Mouse (Mus musculus) limb, embryonic 14.5 days (tissue): ENCODE measurements around the gene Tmprss9. TPM values are rescaled to one million over a fixed set of nuclear protein-coding genes. Genes with fewer than 3 reads are reported as not detected.
A peak's percentile ranks its signal among the peaks of the same experiment; 100 is the strongest.

Source experiments
- ATAC-seq: fragments of 200-750 bp; cut with Nextera tagmentation; 2 replicates; pipeline ENCODE4 v1.8.0; 2017; ENCODE audit warnings: low read depth, moderate number of reproducible peaks, moderate TSS enrichment; ENCODE audit not compliant: low FRiP score
- DNase-seq: peaks from one replicate; pipeline ENCODE4 v3.0.0-alpha.2; 2015; ENCODE audit warnings: low spot score
- H3K27ac ChIP-seq: fragments of 300-500 bp; sonication (generic); replicated peaks from 2 replicates; pipeline ENCODE4 v1.5.1; 2014; ENCODE audit warnings: low read depth, mild to moderate bottlenecking, low read length, moderate library complexity, mixed read lengths
- H3K27me3 ChIP-seq: fragments of 300-500 bp; sonication (generic); 2 replicates; pipeline ENCODE4 v1.6.1; 2014; ENCODE audit warnings: low read length, mixed read lengths; ENCODE audit not compliant: control insufficient read depth, insufficient read depth
- H3K36me3 ChIP-seq: fragments of 300-500 bp; sonication (generic); 2 replicates; pipeline ENCODE4 v1.6.1; 2014; ENCODE audit warnings: mild to moderate bottlenecking, low read length, moderate library complexity, mixed read lengths; ENCODE audit not compliant: control insufficient read depth, insufficient read depth
- H3K4me1 ChIP-seq: fragments of 300-500 bp; sonication (generic); 2 replicates; pipeline ENCODE4 v1.6.1; 2014; ENCODE audit warnings: antibody characterized with exemption, low read length, mixed read lengths; ENCODE audit not compliant: control insufficient read depth, insufficient read depth
- H3K4me2 ChIP-seq: fragments of 300-500 bp; sonication (generic); replicated peaks from 2 replicates; pipeline ENCODE4 v1.6.1; 2014; ENCODE audit warnings: low read depth, mild to moderate bottlenecking, low read length, moderate library complexity; ENCODE audit not compliant: severe bottlenecking
- H3K4me3 ChIP-seq: fragments of 300-500 bp; sonication (generic); replicated peaks from 2 replicates; pipeline ENCODE4 v1.5.1; 2014; ENCODE audit warnings: low read length
- H3K9ac ChIP-seq: fragments of 300-500 bp; sonication (generic); 2 replicates; pipeline ENCODE4 v1.6.1; 2014; ENCODE audit warnings: mild to moderate bottlenecking, low read depth, low read length, moderate library complexity; ENCODE audit not compliant: severe bottlenecking
- H3K9me3 ChIP-seq: fragments of 300-500 bp; sonication (generic); 2 replicates; pipeline ENCODE4 v1.6.1; 2016; ENCODE audit warnings: low read length; ENCODE audit not compliant: control insufficient read depth
- POLR2A ChIP-seq: fragments of 200-500 bp; IDR thresholded peaks from 2 replicates; pipeline ENCODE4 v1.8.0; 2012; ENCODE audit warnings: inconsistent platforms, mild to moderate bottlenecking, moderate library complexity, borderline replicate concordance; ENCODE audit not compliant: insufficient read depth, insufficient read length; ENCODE audit errors: extremely low read depth
- WGBS: fragments of 180-500 bp; shearing (Covaris S2); extraction: QIAGEN DNeasy Blood & Tissue Kit; methylation state at CpG from one replicate; pipeline ENCODE4 v1.1.7; 2014; 5-methylcytosine and 5-hydroxymethylcytosine counted together
- polyA plus RNA-seq, 2 experiments: library from polyadenylated mRNA; depleted of rRNA in 1 of 2; stranded (reverse) in 1 of 2; unstranded in 1 of 2; fragments of >200 nt; fragmentation: Nextera tagmentation in 1 of 2; extraction: Ambion mirVana in 1 of 2; gene quantifications; 2 replicates each; pipeline versions ENCODE4 v1.2.1 to v1.2.3; 2012 to 2014

Gene Tmprss9
- polyA plus RNA-seq, 2 experiments: 0.04 to 0.10 TPM

- Histone ChIP-seq H3K27ac (peak within 1 kb of the TSS; percentile 67), H3K4me3 (peak within 1 kb of the TSS; percentile 89), H3K4me1 (peaks cover 10% of the 10 kb centered on the region), H3K36me3 (peaks cover 40% of the 10 kb centered on the region), H3K27me3 (no peaks in the 10 kb centered on the region), H3K9ac (peak within 1 kb of the TSS; percentile 67), H3K9me3 (no peaks in the 10 kb centered on the region), H3K4me2 (peak within 1 kb of the TSS; percentile 93)
- TF ChIP-seq POLR2A: 0 out of 2 replicates have a peak, but pooled peaks have one; percentile 51
- ATAC-seq: peak; percentile 96
- under 1% methylated on average over 72 of the region's 72 CpGs for WGBS
- peak; percentile 99 for DNase-seq
These were observed 28.9 kb downstream of the Tmprss9 start, which contains the start of gene Timm13 for GRCm38 (mm10) chr10:80900318-80901247. Gene Timm13, minus strand, starts transcription at chr10:80900969.

- peaks cover 50% of the 10 kb centered on the region for H3K36me3 ChIP-seq
- TF ChIP-seq POLR2A: no peak
- peak overlapping the region; percentile 36; the same call in 1 of the 2 replicates for H3K4me2 ChIP-seq
- peak overlapping the region; percentile 89 for H3K4me3 ChIP-seq
- DNase-seq: no peak
- H3K27me3 ChIP-seq: no peaks in the 10 kb centered on the region
- ATAC-seq: no peak
- peaks cover 10% of the 10 kb centered on the region for H3K4me1 ChIP-seq
- no peaks in the 10 kb centered on the region for H3K9me3 ChIP-seq
- H3K9ac ChIP-seq: 0 out of 2 replicates have a peak overlapping the region, but pooled peaks have one; percentile 18
- WGBS: 86% methylated on average over 19 of the region's 19 CpGs
- H3K27ac ChIP-seq: peak overlapping the region; percentile 30
These were observed 30.0 kb downstream of the Tmprss9 start for GRCm38 (mm10) chr10:80901409-80902272.

- Histone ChIP-seq H3K27ac (no peak overlapping the region), H3K4me3 (no peak overlapping the region), H3K36me3 (peaks cover 54% of the 10 kb centered on the region), H3K27me3 (no peaks in the 10 kb centered on the region), H3K9me3 (no peaks in the 10 kb centered on the region), H3K9ac (no peak overlapping the region), H3K4me1 (peaks cover 10% of the 10 kb centered on the region), H3K4me2 (no peak overlapping the region)
- ATAC-seq: no peak
- 93% methylated on average over 9 of the region's 9 CpGs for WGBS
- TF ChIP-seq POLR2A: no peak
- DNase-seq: no peak
These were observed 30.8 kb downstream of the Tmprss9 start for GRCm38 (mm10) chr10:80902273-80902940.

- H3K36me3 ChIP-seq: peaks cover 62% of the 10 kb centered on the region
- ATAC-seq (no peak), DNase-seq (no peak)
- H3K9ac ChIP-seq: no peak overlapping the region
- WGBS: 92% methylated on average over 10 of the region's 10 CpGs
- H3K9me3 ChIP-seq: no peaks in the 10 kb centered on the region
- no peak overlapping the region for H3K27ac ChIP-seq
- H3K4me3 ChIP-seq: no peak overlapping the region
- H3K27me3 ChIP-seq: no peaks in the 10 kb centered on the region
- no peak overlapping the region for H3K4me2 ChIP-seq
- TF ChIP-seq POLR2A: no peak
- peaks cover 10% of the 10 kb centered on the region for H3K4me1 ChIP-seq
These were observed 31.6 kb downstream of the Tmprss9 start for GRCm38 (mm10) chr10:80903282-80903681.
